Mouse (Mus musculus) neural tube, embryonic 11.5 days (tissue): Measurements from ENCODE around the gene Myadml2. TPM values are rescaled to one million over a fixed set of nuclear protein-coding genes. Genes with fewer than 3 reads are reported as not detected.

Source experiments
- ATAC-seq: fragments of 200-750 bp; cut with Nextera tagmentation; 2 replicates; pipeline ENCODE4 v1.8.0; 2017; ENCODE audit warnings: moderate number of reproducible peaks, mild to moderate bottlenecking, moderate TSS enrichment, moderate library complexity; ENCODE audit not compliant: insufficient read depth, low FRiP score, low TSS enrichment
- DNase-seq: peaks from one replicate; pipeline ENCODE4 v3.0.0-alpha.2; 2015; ENCODE audit warnings: low spot score
- H3K27ac ChIP-seq: fragments of 300-500 bp; sonication (generic); 2 replicates; pipeline ENCODE4 v1.5.1; 2014; ENCODE audit warnings: low read depth, mild to moderate bottlenecking, low read length
- H3K27me3 ChIP-seq: fragments of 300-500 bp; sonication (generic); 2 replicates; pipeline ENCODE4 v1.6.1; 2014; ENCODE audit warnings: mild to moderate bottlenecking, low read length, mixed read lengths; ENCODE audit not compliant: control insufficient read depth, insufficient read depth
- H3K36me3 ChIP-seq: fragments of 300-500 bp; sonication (generic); 2 replicates; pipeline ENCODE4 v1.6.1; 2014; ENCODE audit warnings: mild to moderate bottlenecking, low read length, moderate library complexity, mixed read lengths; ENCODE audit not compliant: control insufficient read depth, insufficient read depth
- H3K4me1 ChIP-seq: fragments of 300-500 bp; sonication (generic); 2 replicates; pipeline ENCODE4 v1.6.1; 2014; ENCODE audit warnings: low read length, mixed read lengths; ENCODE audit not compliant: control insufficient read depth, insufficient read depth
- H3K4me2 ChIP-seq: fragments of 300-500 bp; sonication (generic); 2 replicates; pipeline ENCODE4 v1.6.1; 2014; ENCODE audit warnings: low read depth, mild to moderate bottlenecking, moderate library complexity
- H3K4me3 ChIP-seq: fragments of 300-500 bp; sonication (generic); 2 replicates; pipeline ENCODE4 v1.5.1; 2014; ENCODE audit warnings: low read depth, low read length
- H3K9ac ChIP-seq: fragments of 300-500 bp; sonication (generic); 2 replicates; pipeline ENCODE4 v1.6.1; 2014; ENCODE audit warnings: mild to moderate bottlenecking, low read length
- H3K9me3 ChIP-seq: fragments of 300-500 bp; sonication (generic); 2 replicates; pipeline ENCODE4 v1.6.1; 2016; ENCODE audit warnings: low read length; ENCODE audit not compliant: control insufficient read depth
- WGBS: fragments of 180-500 bp; shearing (Covaris S2); extraction: QIAGEN DNeasy Blood & Tissue Kit; methylation state at CpG from one replicate; pipeline ENCODE4 v1.1.7; 2014; 5-methylcytosine and 5-hydroxymethylcytosine counted together
- polyA plus RNA-seq: library from polyadenylated mRNA; unstranded; fragments of >200 nt; fragmentation: Nextera tagmentation; extraction: Ambion mirVana; gene quantifications from 2 replicates; pipeline ENCODE4 v1.2.1, GENCODE M21; 2014

Myadml2 gene
- 0.89 TPM in 1 of 2 replicates, not detected in the other for polyA plus RNA-seq

GRCm38 (mm10) chr11:120648001-120648476 is at the start of gene Myadml2:
Gene Myadml2, minus strand, starts transcription at chr11:120648158.
- no peaks in the 10 kb centered on the region for H3K36me3 ChIP-seq
- no peaks in the 10 kb centered on the region for H3K27me3 ChIP-seq
- no peak for ATAC-seq
- WGBS: 2% methylated on average over 13 of the region's 13 CpGs
- H3K4me3 ChIP-seq: peak within 1 kb of the TSS; percentile 4; the same call in 1 of the 2 replicates
- DNase-seq: peak; percentile 44
- H3K9ac ChIP-seq: peak within 1 kb of the TSS; percentile 12; the same call in 1 of the 2 replicates
- no peak within 1 kb of the TSS for H3K27ac ChIP-seq
- H3K4me1 ChIP-seq: peaks cover 7% of the 10 kb centered on the region
- H3K9me3 ChIP-seq: no peaks in the 10 kb centered on the region
- peak within 1 kb of the TSS; percentile 40 for H3K4me2 ChIP-seq

GRCm38 (mm10) chr11:120697741-120698140 is 49.8 kb upstream of the Myadml2 start:
- H3K4me3 ChIP-seq: no peak overlapping the region
- ATAC-seq: no peak
- H3K27me3 ChIP-seq: no peaks in the 10 kb centered on the region
- WGBS: 64% methylated on average over 10 of the region's 10 CpGs
- H3K27ac ChIP-seq: no peak overlapping the region
- H3K36me3 ChIP-seq: peaks cover 10% of the 10 kb centered on the region
- no peak overlapping the region for H3K9ac ChIP-seq
- no peak overlapping the region for H3K4me2 ChIP-seq
- no peaks in the 10 kb centered on the region for H3K9me3 ChIP-seq
- peaks cover 17% of the 10 kb centered on the region for H3K4me1 ChIP-seq
- no peak for DNase-seq

GRCm38 (mm10) chr11:120696568-120696967 is 48.6 kb upstream of the Myadml2 start:
- Histone ChIP-seq H3K36me3 (peaks cover 14% of the 10 kb centered on the region), H3K4me3 (no peak overlapping the region), H3K9ac (no peak overlapping the region), H3K4me2 (no peak overlapping the region), H3K9me3 (no peaks in the 10 kb centered on the region), H3K27ac (no peak overlapping the region), H3K4me1 (peaks cover 17% of the 10 kb centered on the region), H3K27me3 (no peaks in the 10 kb centered on the region)
- DNase-seq (no peak), ATAC-seq (no peak)
- WGBS: 89% methylated on average over 6 of the region's 6 CpGs

GRCm38 (mm10) chr11:120695641-120696040 is 47.7 kb upstream of the Myadml2 start:
- ATAC-seq (peak; percentile 68), DNase-seq (peak; percentile 54)
- Histone ChIP-seq H3K4me3 (no peak overlapping the region), H3K4me2 (no peak overlapping the region), H3K27me3 (no peaks in the 10 kb centered on the region), H3K27ac (peak overlapping the region; percentile 47), H3K36me3 (peaks cover 8% of the 10 kb centered on the region), H3K9ac (peak overlapping the region; percentile 29), H3K9me3 (no peaks in the 10 kb centered on the region), H3K4me1 (peaks cover 17% of the 10 kb centered on the region)
- WGBS: 7% methylated on average over 12 of the region's 12 CpGs

DNA sequence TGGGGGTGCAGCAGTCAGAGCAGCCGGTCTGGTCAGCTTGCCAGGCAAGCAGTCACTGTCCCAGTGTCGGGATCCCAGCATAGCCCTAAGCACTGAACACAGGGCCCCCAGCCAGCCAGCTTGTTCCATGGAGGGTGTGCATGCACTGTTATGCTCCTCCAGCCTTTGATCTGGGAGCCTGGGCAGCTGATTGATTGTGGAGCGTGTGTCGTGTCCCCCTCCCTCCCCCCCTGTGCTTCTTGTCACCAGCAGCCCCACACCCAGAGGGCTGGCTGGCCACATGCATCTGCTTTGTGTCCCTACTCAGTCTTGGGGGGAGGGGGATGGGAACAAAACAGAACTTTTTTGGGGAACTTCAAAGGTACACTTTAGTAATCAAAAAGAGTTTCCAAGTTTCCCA is 47.2 kb upstream of the Myadml2 start:
- ATAC-seq (peak; percentile 83), DNase-seq (peak; percentile 62)
- 4% methylated on average over 4 of the region's 4 CpGs for WGBS
- no peak overlapping the region for H3K4me3 ChIP-seq
- H3K9ac ChIP-seq: peak overlapping the region; percentile 28
- peak overlapping the region; percentile 39; the same call in 1 of the 2 replicates for H3K27ac ChIP-seq
- H3K9me3 ChIP-seq: no peaks in the 10 kb centered on the region
- H3K4me2 ChIP-seq: no peak overlapping the region
- H3K36me3 ChIP-seq: peaks cover 8% of the 10 kb centered on the region
- no peaks in the 10 kb centered on the region for H3K27me3 ChIP-seq
- peaks cover 17% of the 10 kb centered on the region for H3K4me1 ChIP-seq

DNA sequence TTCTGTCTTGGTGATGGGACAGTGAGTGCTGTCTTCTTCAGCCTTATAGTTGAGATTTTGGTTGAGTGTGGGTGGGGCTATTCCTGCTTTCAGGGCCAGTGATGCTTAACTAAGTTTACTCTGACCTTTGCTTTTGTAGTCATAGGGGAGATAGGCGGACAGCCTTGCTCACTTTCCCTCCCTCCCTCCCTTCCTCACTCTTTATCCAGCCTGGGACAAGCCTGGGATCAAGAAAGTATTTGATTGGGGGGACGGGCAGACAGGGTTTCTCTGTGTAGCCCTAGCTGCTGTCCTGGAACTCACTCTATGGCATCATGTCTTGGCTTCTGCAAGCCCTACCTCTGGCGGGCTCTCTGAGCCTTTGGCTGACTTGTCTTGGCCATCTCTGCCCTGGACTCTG is 45.5 kb upstream of the Myadml2 start:
- Histone ChIP-seq H3K4me2 (no peak overlapping the region), H3K27me3 (no peaks in the 10 kb centered on the region), H3K9me3 (no peaks in the 10 kb centered on the region), H3K4me1 (peaks cover 17% of the 10 kb centered on the region), H3K4me3 (no peak overlapping the region), H3K36me3 (peaks cover 10% of the 10 kb centered on the region), H3K27ac (no peak overlapping the region), H3K9ac (no peak overlapping the region)
- 67% methylated on average over 3 of the region's 3 CpGs for WGBS
- ATAC-seq (no peak), DNase-seq (no peak)

DNA sequence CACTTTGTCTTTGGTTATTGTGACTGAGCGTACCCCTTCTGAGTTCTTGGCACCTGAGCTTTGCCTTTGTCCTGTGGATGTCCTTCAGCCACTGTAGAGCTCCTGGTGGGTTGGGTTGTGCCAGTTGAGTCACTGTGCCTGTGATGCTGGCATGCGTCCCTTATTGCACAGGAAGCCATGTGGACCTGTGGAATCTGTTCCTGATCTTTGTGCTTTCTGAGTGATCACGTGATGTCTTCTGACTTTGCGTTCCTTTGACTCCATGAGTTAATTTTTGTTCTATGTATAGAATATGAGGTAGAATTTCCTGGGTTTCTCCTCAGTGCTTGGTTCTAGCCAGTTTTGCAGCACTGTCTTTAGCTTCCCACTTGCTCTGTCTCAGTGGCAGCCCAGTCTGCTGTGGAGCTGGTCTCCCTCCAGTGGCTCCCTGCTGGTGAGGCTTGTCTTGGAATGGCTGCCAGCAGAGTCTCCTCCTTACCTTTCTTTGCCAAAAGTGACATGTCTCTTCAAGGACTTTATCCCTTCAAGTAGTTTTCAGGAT is 44.6 kb upstream of the Myadml2 start:
- H3K4me1 ChIP-seq: peaks cover 17% of the 10 kb centered on the region
- no peak overlapping the region for H3K27ac ChIP-seq
- no peaks in the 10 kb centered on the region for H3K27me3 ChIP-seq
- H3K9ac ChIP-seq: no peak overlapping the region
- ATAC-seq: no peak
- DNase-seq: no peak
- no peak overlapping the region for H3K4me2 ChIP-seq
- H3K9me3 ChIP-seq: no peaks in the 10 kb centered on the region
- peaks cover 11% of the 10 kb centered on the region for H3K36me3 ChIP-seq
- no peak overlapping the region for H3K4me3 ChIP-seq
- WGBS: 94% methylated on average over 4 of the region's 4 CpGs

DNA sequence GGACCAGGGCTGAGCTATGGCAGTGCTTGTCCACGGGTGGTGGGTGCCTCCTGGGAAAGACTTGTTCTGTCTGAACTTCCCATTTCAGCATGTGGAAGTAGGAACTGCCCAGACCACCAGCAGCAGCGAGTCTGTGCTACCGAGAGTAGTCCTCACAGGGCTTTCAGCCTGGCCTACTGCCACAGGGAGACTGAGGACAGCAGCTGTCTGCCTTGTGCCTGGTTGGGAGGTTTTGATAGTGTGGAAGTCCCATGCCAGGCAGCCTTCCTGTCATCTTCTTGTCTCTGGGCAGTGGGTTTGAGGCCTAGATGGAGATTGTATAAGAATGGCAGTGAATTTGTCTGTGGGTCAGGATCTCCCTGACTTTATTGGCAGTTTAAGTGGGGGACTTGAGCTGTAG is 41.4 kb upstream of the Myadml2 start:
- Histone ChIP-seq H3K27ac (no peak overlapping the region), H3K27me3 (no peaks in the 10 kb centered on the region), H3K9me3 (no peaks in the 10 kb centered on the region), H3K4me3 (no peak overlapping the region), H3K36me3 (peaks cover 18% of the 10 kb centered on the region), H3K4me1 (peaks cover 3% of the 10 kb centered on the region; the same call in 1 of the 2 replicates), H3K9ac (no peak overlapping the region), H3K4me2 (no peak overlapping the region)
- ATAC-seq (no peak), DNase-seq (no peak)
- WGBS: 88% methylated on average over 3 of the region's 3 CpGs

GRCm38 (mm10) chr11:120686650-120687272 is 38.8 kb upstream of the Myadml2 start:
- H3K4me3 ChIP-seq: no peak overlapping the region
- no peaks in the 10 kb centered on the region for H3K27me3 ChIP-seq
- H3K27ac ChIP-seq: no peak overlapping the region
- H3K4me2 ChIP-seq: no peak overlapping the region
- H3K9ac ChIP-seq: no peak overlapping the region
- H3K4me1 ChIP-seq: 0 out of 2 replicates have a peak, but pooled peaks cover 3% of the 10 kb centered on the region
- ATAC-seq (no peak), DNase-seq (peak; percentile 44)
- 70% methylated on average over 20 of the region's 20 CpGs for WGBS
- H3K9me3 ChIP-seq: no peaks in the 10 kb centered on the region
- H3K36me3 ChIP-seq: peaks cover 15% of the 10 kb centered on the region
